Mouse (Mus musculus) MEL (cell line): ENCODE results near the gene Aym1.

Experiments used
- MYC ChIP-seq: IDR thresholded peaks from 2 replicates; pipeline ENCODE4 v1.6.1; 2011; ENCODE audit warnings: low read depth, mild to moderate bottlenecking, low read length, improper control_type of control experiment, moderate library complexity
- RCOR1 ChIP-seq: IDR thresholded peaks from 2 replicates; pipeline ENCODE4 v1.6.1; 2012; ENCODE audit warnings: low read depth, mild to moderate bottlenecking, inconsistent platforms, low read length, improper control_type of control experiment
- TBP ChIP-seq: IDR thresholded peaks from 2 replicates; pipeline ENCODE4 v1.8.0; 2011; ENCODE audit warnings: low read depth, low read length, improper control_type of control experiment

DNA sequence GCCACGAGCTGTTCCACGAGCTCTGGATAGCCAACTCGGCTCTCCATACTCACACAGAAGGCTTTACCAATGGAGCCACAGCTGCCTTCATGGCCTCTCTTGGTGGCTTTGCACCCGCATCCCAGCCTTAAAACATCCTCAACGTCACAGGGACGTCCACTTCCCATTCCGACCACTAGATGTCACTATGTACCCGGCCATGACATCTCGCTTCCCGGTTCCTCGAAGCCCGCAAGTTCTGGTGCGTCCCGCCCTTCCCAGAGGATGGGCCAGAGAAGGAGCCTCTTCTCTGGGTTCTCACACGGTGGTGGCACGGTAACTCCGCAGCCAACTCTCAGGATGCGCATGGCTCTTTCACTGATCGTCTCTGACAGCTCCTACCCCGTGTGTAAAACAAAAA lies 8.8 kb downstream of the Aym1 start:
- TF ChIP-seq MYC (no peak), RCOR1 (no peak), TBP (no peak)
